Mouse (Mus musculus): ENCODE measurements at regions not wholly inside any gene's neighbourhood (a gene's known extent, or its start where the extent isn't known, plus 50 kb on each side); places are given as distances from the start of the nearest gene placed in this dataset.

GRCm38 (mm10) chr12:9261662-9262061 is 231.9 kb downstream of the Ttc32 start:
- no peak for DNase-seq (ENCODE audit: low spot score in 2 of 2)

- DNase-seq (ENCODE audit: low spot score in 2 of 2): no peak
Measured at GRCm38 (mm10) chr12:9266221-9266620, 236.4 kb downstream of the Ttc32 start.

- DNase-seq (ENCODE audit: low spot score in 2 of 2): no peak
Measured at GRCm38 (mm10) chr12:9271484-9271883, 241.7 kb downstream of the Ttc32 start.

- DNase-seq (ENCODE audit: low spot score in 2 of 2): no peak
Measured at GRCm38 (mm10) chr12:9274181-9274580, 244.4 kb downstream of the Ttc32 start.

- no peak for DNase-seq (ENCODE audit: low spot score in 2 of 2)
Measured at GRCm38 (mm10) chr12:9275697-9276096, 245.9 kb downstream of the Ttc32 start.

GRCm38 (mm10) chr12:9278735-9279134 is 248.9 kb downstream of the Ttc32 start:
- no peak for DNase-seq (ENCODE audit: low spot score in 2 of 2)

- no peak for DNase-seq (ENCODE audit: low spot score in 2 of 2)
Measured at GRCm38 (mm10) chr12:9279893-9280605, 250.3 kb downstream of the Ttc32 start.

- DNase-seq (ENCODE audit: low spot score in 2 of 2): no peak
Measured at GRCm38 (mm10) chr12:9287271-9287670, 257.5 kb downstream of the Ttc32 start.

- DNase-seq (ENCODE audit: low spot score in 2 of 2): no peak
Measured at GRCm38 (mm10) chr12:9292656-9293055, 262.9 kb downstream of the Ttc32 start.

GRCm38 (mm10) chr12:9295211-9295610 is 265.4 kb downstream of the Ttc32 start:
- no peak for DNase-seq (ENCODE audit: low spot score in 2 of 2)

GRCm38 (mm10) chr12:9298848-9299655 is 269.3 kb downstream of the Ttc32 start:
- DNase-seq (ENCODE audit: low spot score in 2 of 2): no peak

GRCm38 (mm10) chr12:9304146-9304545 is 265.8 kb upstream of the Osr1 start:
- DNase-seq (ENCODE audit: low spot score in 2 of 2): peak in 1 of 2 experiments; percentile 22

- DNase-seq (ENCODE audit: low spot score in 2 of 2): no peak
Measured at GRCm38 (mm10) chr12:9337891-9338672, 231.8 kb upstream of the Osr1 start.

- DNase-seq (ENCODE audit: low spot score in 2 of 2): no peak
Measured at GRCm38 (mm10) chr12:9338801-9339231, 231.1 kb upstream of the Osr1 start.

- DNase-seq (ENCODE audit: low spot score in 2 of 2): no peak
Measured at GRCm38 (mm10) chr12:9340769-9341168, 229.1 kb upstream of the Osr1 start.

GRCm38 (mm10) chr12:9345359-9345758 is 224.6 kb upstream of the Osr1 start:
- DNase-seq (ENCODE audit: low spot score in 2 of 2): no peak

GRCm38 (mm10) chr12:9355512-9355911 is 214.4 kb upstream of the Osr1 start:
- no peak for DNase-seq (ENCODE audit: low spot score in 2 of 2)

- no peak for DNase-seq (ENCODE audit: low spot score in 2 of 2)
Measured at GRCm38 (mm10) chr12:9357856-9358255, 212.1 kb upstream of the Osr1 start.

GRCm38 (mm10) chr12:9358872-9359271 is 211.0 kb upstream of the Osr1 start:
- DNase-seq (ENCODE audit: low spot score in 2 of 2): peak in 1 of 2 experiments; percentile 18

- DNase-seq (ENCODE audit: low spot score in 2 of 2): no peak
Measured at GRCm38 (mm10) chr12:9365931-9366330, 204.0 kb upstream of the Osr1 start.

GRCm38 (mm10) chr12:9368682-9369081 is 201.2 kb upstream of the Osr1 start:
- DNase-seq (ENCODE audit: low spot score in 2 of 2): no peak

- no peak for DNase-seq (ENCODE audit: low spot score in 2 of 2)
Measured at GRCm38 (mm10) chr12:9401956-9402355, 168.0 kb upstream of the Osr1 start.
